Mouse (Mus musculus) neural tube, embryonic 11.5 days (tissue): Measurements from ENCODE around the gene Pcnp. TPM values are rescaled to one million over a fixed set of nuclear protein-coding genes. Genes with fewer than 3 reads are reported as not detected.
"Not testable (repeated sequence)": the region's sequence is repeated elsewhere in the genome, so short reads cannot be mapped to it uniquely, and the experiment has no call there.

ENCODE experiments used
- ATAC-seq: fragments of 200-750 bp; cut with Nextera tagmentation; 2 replicates; pipeline ENCODE4 v1.8.0; 2017; ENCODE audit warnings: moderate number of reproducible peaks, mild to moderate bottlenecking, moderate TSS enrichment, moderate library complexity; ENCODE audit not compliant: insufficient read depth, low FRiP score, low TSS enrichment
- DNase-seq: peaks from one replicate; pipeline ENCODE4 v3.0.0-alpha.2; 2015; ENCODE audit warnings: low spot score
- H3K27ac ChIP-seq: fragments of 300-500 bp; sonication (generic); 2 replicates; pipeline ENCODE4 v1.5.1; 2014; ENCODE audit warnings: low read depth, mild to moderate bottlenecking, low read length
- H3K27me3 ChIP-seq: fragments of 300-500 bp; sonication (generic); 2 replicates; pipeline ENCODE4 v1.6.1; 2014; ENCODE audit warnings: mild to moderate bottlenecking, low read length, mixed read lengths; ENCODE audit not compliant: control insufficient read depth, insufficient read depth
- H3K36me3 ChIP-seq: fragments of 300-500 bp; sonication (generic); 2 replicates; pipeline ENCODE4 v1.6.1; 2014; ENCODE audit warnings: mild to moderate bottlenecking, low read length, moderate library complexity, mixed read lengths; ENCODE audit not compliant: control insufficient read depth, insufficient read depth
- H3K4me1 ChIP-seq: fragments of 300-500 bp; sonication (generic); 2 replicates; pipeline ENCODE4 v1.6.1; 2014; ENCODE audit warnings: low read length, mixed read lengths; ENCODE audit not compliant: control insufficient read depth, insufficient read depth
- H3K4me2 ChIP-seq: fragments of 300-500 bp; sonication (generic); 2 replicates; pipeline ENCODE4 v1.6.1; 2014; ENCODE audit warnings: low read depth, mild to moderate bottlenecking, moderate library complexity
- H3K4me3 ChIP-seq: fragments of 300-500 bp; sonication (generic); 2 replicates; pipeline ENCODE4 v1.5.1; 2014; ENCODE audit warnings: low read depth, low read length
- H3K9ac ChIP-seq: fragments of 300-500 bp; sonication (generic); 2 replicates; pipeline ENCODE4 v1.6.1; 2014; ENCODE audit warnings: mild to moderate bottlenecking, low read length
- H3K9me3 ChIP-seq: fragments of 300-500 bp; sonication (generic); 2 replicates; pipeline ENCODE4 v1.6.1; 2016; ENCODE audit warnings: low read length; ENCODE audit not compliant: control insufficient read depth
- WGBS: fragments of 180-500 bp; shearing (Covaris S2); extraction: QIAGEN DNeasy Blood & Tissue Kit; methylation state at CpG from one replicate; pipeline ENCODE4 v1.1.7; 2014; 5-methylcytosine and 5-hydroxymethylcytosine counted together
- microRNA-seq: library from miRNA; unstranded; fragments of <30 nt; microRNA quantifications from one replicate; pipeline ENCODE4, GENCODE M21; 2016
- polyA plus RNA-seq: library from polyadenylated mRNA; unstranded; fragments of >200 nt; fragmentation: Nextera tagmentation; extraction: Ambion mirVana; gene quantifications from 2 replicates; pipeline ENCODE4 v1.2.1, GENCODE M21; 2014

Pcnp gene
- polyA plus RNA-seq, 1 experiment from 2014 or later: 312 TPM

DNA sequence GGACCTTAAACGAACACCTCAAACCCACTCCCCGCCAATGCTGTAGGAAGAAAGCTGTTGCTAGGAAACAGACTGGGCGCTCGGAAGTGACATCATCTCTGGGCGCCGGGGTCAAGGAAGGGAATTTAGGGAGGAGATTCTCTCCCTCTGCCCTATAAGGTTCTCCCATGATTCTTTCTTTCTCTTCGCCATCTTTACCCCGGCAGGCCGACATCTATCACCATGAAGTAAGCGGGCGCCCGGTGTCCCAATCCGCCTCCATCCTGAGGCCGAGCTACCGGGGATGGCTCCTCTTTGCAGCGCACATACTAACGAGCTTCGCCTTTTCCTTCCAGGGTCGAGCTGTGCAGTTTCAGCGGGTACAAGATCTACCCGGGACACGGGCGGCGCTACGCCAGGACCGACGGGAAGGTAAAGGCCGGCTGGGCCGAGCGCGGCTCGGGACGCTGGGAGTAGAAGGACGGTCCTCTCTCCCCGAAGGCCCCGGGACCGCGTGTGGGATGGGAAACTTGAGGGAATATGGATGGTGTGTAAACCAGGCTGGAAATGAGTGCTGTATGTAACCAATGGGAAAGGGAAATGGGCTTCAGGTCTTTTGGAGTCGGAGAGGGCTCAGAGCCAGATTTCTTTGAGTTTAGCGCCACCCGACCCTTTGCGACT is 63.2 kb downstream of the Pcnp start, which contains the start of gene Rpl24:
Rpl24 (plus strand) TSS at position 64 of the 660 bp plus-strand sequence.
- peak within 1 kb of the TSS; percentile 69 for H3K27ac ChIP-seq
- no peaks in the 10 kb centered on the region for H3K9me3 ChIP-seq
- peak within 1 kb of the TSS; percentile 89 for H3K9ac ChIP-seq
- H3K4me2 ChIP-seq: peak within 1 kb of the TSS; percentile 90
- H3K4me1 ChIP-seq: peaks cover 4% of the 10 kb centered on the region; the same call in 1 of the 2 replicates
- ATAC-seq (peak; percentile 92), DNase-seq (peak; percentile 93)
- H3K27me3 ChIP-seq: no peaks in the 10 kb centered on the region
- H3K36me3 ChIP-seq: peaks cover 5% of the 10 kb centered on the region
- peak within 1 kb of the TSS; percentile 77 for H3K4me3 ChIP-seq
- WGBS: under 1% methylated on average over 42 of the region's 42 CpGs

DNA sequence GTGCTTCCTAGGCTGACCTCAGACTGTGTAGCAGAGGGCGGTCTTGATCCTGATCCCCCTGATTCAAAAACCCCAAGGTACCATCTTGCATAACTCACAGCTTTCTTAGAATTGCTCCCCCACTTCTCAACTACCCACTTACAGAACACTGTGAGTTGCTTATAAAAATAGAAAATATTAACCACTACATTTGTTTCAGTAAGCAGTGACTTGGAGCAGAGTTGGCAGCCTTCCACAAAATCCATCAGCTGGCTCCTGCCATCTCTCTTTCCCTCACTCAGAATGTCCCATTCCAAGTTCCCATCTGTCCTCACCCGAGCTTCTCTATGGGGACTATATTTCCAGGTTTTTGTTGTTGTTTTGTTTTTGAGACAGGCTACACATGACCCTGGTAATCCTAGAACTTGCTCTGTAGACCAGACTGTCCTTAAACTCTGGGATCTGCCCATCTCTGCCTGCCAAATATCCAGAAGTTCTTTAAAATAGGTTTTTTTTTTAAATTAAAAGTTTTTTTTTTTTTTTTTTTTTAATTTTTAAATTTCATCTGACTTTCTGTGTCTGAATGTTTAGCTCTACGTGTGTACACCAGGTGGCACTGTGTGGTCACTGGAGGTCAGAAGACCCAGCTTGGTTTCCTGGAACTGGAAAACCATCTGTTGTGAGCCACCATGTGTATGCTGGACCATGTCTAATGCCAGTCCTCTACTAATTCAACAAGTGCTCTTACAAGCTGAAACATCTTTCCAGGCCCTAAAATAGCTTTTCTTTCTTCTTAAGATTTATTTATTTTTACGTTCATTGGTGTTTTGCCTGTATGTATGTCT is 65.2 kb downstream of the Pcnp start:
- H3K36me3 ChIP-seq: no peaks in the 10 kb centered on the region
- ATAC-seq (no peak), DNase-seq (peak; percentile 25)
- no peak overlapping the region for H3K4me3 ChIP-seq
- no peaks in the 10 kb centered on the region for H3K9me3 ChIP-seq
- H3K27ac ChIP-seq: no peak overlapping the region
- H3K9ac ChIP-seq: no peak overlapping the region
- 66% methylated on average over 4 of the region's 4 CpGs for WGBS
- no peak overlapping the region for H3K4me2 ChIP-seq
- no peaks in the 10 kb centered on the region for H3K27me3 ChIP-seq
- H3K4me1 ChIP-seq: peaks cover 4% of the 10 kb centered on the region; the same call in 1 of the 2 replicates

DNA sequence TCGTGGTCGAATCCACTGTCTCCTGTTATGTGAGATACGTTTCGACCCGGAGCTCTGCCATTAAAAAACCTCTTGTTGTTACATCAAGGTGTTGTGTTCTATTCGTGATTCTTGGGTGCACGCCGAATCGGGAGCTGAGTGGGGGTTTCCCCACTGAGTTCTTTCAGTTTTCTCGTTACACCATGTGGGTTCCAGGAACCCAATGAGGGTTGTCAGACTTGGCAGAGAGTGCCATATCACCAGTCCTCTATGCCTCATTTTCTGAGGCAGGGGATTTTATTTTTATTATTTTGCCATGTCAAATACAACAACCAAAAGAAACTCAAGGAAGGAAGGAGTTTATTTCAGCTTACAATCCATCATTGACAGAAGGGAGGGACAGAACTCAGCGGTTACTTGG is 66.5 kb downstream of the Pcnp start:
- H3K9me3 ChIP-seq, ATAC-seq, H3K36me3 ChIP-seq, H3K4me1 ChIP-seq, DNase-seq, H3K4me2 ChIP-seq, H3K4me3 ChIP-seq, H3K27me3 ChIP-seq, H3K9ac ChIP-seq, H3K27ac ChIP-seq: not testable (repeated sequence)
- 89% methylated on average over 5 of the region's 11 CpGs for WGBS

Small RNA genes within 50 kb of the gene (microRNA-seq; reads per million reads assigned to microRNA genes)
- not detected for gene Gm24047

Other genes starting within 250 kb of the Pcnp start
- 2.0 and 2.2 TPM in 2 replicates for gene Nfkbiz, start 190.8 kb downstream of the Pcnp start, polyA plus RNA-seq
- 0.77 and 0.89 TPM in 2 replicates for gene Nxpe3, start 134.5 kb downstream of the Pcnp start, polyA plus RNA-seq
- gene Cep97, start 94.9 kb downstream of the Pcnp start, polyA plus RNA-seq: 16.5 and 19.6 TPM in 2 replicates
- 690 and 753 TPM in 2 replicates for gene Rpl24, start 63.5 kb downstream of the Pcnp start, polyA plus RNA-seq
- gene Zbtb11, start 55.9 kb downstream of the Pcnp start, polyA plus RNA-seq: 15.3 and 16.9 TPM in 2 replicates
- gene Trmt10c, start 8.1 kb upstream of the Pcnp start, polyA plus RNA-seq: 30.3 and 30.6 TPM in 2 replicates
- gene Senp7, start 18.6 kb upstream of the Pcnp start, polyA plus RNA-seq: 41.7 and 42.5 TPM in 2 replicates
- 0.07 and 0.23 TPM in 2 replicates for gene Impg2, start 174.6 kb upstream of the Pcnp start, polyA plus RNA-seq